Mouse (Mus musculus) R1 (cell line): ENCODE measurements at regions not wholly inside any gene's neighbourhood (a gene's known extent, or its start where the extent isn't known, plus 50 kb on each side); places are given as distances from the start of the nearest gene placed in this dataset.

ENCODE experiments used
- DNase-seq: peaks from one replicate; pipeline ENCODE4 v3.0.0-alpha.2; 2018; ENCODE audit warnings: low read depth, low spot score

GRCm38 (mm10) chr14:76188105-76188645 is 77.5 kb downstream of the Nufip1 start:
- no peak for DNase-seq

DNA sequence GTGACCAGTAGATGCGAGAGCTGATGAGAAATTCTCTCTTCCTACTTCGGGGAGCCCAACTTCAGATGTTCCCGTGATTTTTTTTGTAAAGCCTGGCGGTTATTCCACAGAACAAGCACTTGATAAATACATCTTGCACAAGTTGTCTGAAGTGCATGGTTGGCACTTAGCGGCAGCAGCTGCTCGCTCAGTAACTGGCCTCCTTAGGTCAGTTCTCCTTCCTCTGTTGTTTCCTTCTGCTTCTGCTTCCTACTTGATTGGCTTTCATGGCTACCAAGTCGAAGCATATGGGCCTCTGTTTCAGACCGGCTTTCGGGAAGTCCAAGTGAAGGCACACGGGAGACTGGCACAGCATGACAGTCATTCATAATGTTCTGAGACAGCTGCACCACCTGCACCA is 84.6 kb downstream of the Nufip1 start:
- no peak for DNase-seq

DNA sequence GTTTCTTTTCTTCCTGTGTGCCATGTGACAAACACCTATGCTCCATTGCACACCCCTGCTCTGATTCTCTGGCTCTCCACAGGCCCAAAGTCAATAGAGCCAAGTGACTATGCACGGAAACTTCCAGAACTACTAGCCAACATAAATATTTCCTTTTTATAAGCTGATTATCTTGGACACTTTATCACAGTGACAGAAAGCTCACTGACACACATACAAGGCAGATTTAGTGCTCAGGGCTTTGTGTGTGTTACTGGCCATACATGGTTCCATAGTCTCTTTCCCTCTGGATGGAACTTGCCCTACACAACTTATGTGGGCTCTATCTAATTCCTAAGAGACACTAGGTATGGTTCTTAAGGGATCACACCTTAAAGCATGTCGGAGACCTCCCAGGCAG is 86.7 kb downstream of the Nufip1 start:
- no peak for DNase-seq

DNA sequence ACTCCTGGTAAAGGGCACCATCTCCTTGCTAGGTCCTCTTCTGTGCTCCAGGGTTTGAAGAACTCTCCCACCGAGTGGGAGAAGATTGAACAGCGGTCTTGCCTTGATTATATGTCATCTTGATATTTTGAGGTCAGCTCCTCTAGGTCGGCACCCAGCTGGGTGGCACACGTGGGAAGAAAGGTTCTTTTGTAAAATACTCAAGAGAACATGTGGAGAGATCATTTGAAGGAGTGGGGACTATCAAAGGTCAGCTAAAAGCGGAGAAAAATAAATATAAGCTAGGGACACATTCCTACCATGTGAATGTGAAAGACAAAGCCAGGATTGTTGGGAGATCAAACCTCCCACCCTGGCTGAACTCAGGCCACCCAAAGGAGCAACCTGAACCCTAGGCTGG is 87.7 kb downstream of the Nufip1 start:
- DNase-seq, result no peak

DNA sequence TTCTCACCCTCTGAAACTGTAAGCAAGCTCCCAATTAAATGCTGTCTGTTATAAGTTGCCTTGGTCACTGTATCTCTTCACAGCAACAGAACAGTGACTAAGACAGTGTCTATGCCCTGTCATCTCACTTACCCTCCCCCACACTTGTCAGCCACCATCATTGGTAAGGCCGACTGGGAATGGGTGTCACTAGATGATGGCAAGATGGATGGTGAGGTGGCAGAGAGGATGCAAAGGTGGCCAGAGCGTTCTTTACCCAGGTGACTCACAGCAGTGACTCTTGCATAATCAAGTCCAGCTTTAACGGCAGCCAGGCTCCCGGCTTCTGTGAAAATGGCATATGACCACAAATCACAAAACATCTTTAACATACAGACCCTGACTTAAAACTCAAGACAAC is 91.9 kb downstream of the Nufip1 start:
- DNase-seq, result no peak

DNA sequence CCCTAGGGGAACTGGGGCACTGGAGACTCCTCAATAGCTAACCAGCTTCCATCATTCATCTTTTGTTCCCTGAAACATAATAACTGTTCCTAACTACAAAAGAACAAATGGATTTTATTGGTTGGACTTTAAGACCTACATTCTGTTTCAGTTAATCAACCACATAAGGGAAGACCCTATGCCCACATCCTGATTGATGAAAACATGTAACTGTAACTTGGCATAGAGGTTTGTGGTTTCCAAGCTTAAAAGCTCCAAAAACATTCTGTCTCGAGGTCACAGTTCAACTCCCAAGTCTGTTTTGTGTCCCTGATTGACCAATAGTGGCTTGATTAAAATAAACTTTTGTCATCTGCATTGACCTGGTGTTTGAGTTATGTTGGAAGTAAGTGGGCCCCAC is 92.4 kb downstream of the Nufip1 start:
- no peak for DNase-seq

- no peak for DNase-seq
Measured at GRCm38 (mm10) chr14:76216446-76217177, 105.9 kb downstream of the Nufip1 start.

GRCm38 (mm10) chr14:76217178-76217500 is 106.4 kb downstream of the Nufip1 start:
- peak; percentile 73 for DNase-seq

- DNase-seq, result no peak
Measured at GRCm38 (mm10) chr14:76217571-76218256, 107.0 kb downstream of the Nufip1 start.

DNA sequence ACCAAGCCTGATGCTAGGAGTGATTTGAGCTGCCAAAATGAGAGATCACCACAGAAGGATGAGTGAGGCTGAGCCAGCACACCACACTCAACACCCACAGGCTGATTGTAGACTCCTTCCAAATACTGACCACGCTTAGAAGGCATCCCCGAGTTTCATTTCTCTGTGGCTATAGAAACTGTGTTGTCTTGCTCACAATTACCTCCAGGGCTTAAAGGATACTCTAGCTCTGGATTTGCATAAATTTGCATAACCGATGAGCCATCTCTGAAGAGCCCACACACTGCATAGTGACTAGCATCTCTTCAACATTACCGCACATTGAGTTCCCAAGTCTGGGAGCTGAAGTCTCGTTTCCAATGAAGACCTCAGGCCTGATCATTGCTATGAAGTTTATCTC is 110.3 kb downstream of the Nufip1 start:
- peak; percentile 25 for DNase-seq

DNA sequence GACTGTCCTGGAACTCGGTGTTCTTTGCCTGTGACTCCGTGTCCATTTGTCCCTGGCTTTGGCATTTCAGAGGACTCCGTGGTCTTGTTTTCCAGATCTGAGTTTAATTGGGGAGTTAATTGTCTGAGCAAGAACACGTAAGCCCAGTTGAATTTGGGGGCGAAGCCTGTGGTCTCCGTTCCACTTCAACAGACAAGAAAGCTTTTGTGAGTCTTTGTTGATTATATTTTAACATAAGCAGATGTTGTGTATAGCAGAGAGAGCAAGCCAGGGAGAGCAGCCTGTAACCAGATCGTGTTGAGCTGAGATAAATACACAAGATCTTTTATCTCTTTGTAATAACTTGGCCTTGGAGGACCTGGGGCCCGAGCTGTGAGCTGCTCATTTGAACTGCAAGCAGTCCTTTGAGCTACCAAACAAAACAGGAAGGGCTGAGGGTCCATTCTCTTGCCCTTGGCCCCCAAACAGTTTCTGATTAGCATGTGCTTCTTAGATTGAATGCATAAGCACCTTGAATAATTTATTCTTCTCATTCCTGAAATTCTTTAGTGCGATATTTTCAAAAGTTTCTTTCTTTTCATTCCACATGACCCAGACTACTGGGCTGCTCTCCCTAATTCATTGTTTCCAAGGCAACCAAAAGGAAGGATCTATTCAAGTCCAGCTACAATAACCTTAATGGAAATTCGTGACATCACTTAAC is 111.1 kb downstream of the Nufip1 start:
- DNase-seq, result peak; percentile 72

GRCm38 (mm10) chr14:76222320-76222626 is 111.6 kb downstream of the Nufip1 start:
- DNase-seq, result no peak

GRCm38 (mm10) chr14:76223036-76223650 is 112.5 kb downstream of the Nufip1 start:
- DNase-seq, result no peak

- DNase-seq, result no peak
Measured at GRCm38 (mm10) chr14:76223903-76224302, 113.2 kb downstream of the Nufip1 start.

DNA sequence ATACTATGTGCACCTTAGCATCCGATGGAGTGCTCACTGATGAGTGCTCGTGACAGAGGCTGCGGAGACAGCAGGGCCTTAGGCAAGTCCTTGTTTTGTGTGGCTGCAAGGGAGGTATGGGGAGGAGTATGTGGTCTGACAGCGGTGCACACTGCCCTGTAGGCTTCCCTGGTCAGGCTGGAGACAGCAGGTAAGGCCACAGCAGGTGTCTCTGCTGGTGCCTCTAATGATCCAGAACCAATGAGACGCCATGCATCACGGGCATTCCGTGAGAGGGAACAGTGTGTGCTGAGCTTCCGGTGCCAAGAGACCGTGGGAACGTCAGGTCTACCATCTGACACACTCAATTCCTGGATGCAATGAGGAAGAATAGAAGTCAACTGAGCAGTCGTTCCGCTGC is 114.8 kb downstream of the Nufip1 start:
- DNase-seq, result no peak

GRCm38 (mm10) chr14:76226621-76227297 is 116.1 kb downstream of the Nufip1 start:
- no peak for DNase-seq

DNA sequence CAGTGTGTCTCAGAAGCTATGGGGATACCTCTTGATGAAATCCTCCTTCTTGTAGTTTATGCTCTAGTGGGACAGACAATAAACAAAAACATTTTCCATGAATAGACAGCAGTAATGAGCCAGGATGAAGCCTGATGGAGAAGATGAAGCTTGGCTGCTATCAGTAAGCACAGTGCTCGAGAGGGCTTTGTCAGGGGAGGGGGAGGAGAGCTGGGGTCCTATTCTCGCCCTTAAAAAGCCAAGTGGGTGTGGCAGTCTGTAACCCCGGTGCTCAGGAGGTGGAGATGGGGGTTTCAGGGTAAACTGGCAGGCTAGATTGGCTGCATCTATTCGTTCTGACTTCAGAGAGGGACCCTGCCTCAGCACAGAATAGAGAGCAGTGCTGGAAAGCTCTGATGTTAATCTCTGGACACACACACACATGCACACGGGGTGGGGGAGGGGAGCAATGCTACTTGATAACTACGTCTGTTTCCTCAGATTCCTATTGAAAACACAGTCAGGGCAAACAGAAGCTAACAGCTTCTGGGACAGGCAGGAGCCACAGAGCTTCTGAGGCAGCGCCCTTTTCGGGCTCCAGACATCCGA is 118.4 kb downstream of the Nufip1 start:
- no peak for DNase-seq

- DNase-seq, result no peak
Measured at GRCm38 (mm10) chr14:76239856-76240493, 129.3 kb downstream of the Nufip1 start.

DNA sequence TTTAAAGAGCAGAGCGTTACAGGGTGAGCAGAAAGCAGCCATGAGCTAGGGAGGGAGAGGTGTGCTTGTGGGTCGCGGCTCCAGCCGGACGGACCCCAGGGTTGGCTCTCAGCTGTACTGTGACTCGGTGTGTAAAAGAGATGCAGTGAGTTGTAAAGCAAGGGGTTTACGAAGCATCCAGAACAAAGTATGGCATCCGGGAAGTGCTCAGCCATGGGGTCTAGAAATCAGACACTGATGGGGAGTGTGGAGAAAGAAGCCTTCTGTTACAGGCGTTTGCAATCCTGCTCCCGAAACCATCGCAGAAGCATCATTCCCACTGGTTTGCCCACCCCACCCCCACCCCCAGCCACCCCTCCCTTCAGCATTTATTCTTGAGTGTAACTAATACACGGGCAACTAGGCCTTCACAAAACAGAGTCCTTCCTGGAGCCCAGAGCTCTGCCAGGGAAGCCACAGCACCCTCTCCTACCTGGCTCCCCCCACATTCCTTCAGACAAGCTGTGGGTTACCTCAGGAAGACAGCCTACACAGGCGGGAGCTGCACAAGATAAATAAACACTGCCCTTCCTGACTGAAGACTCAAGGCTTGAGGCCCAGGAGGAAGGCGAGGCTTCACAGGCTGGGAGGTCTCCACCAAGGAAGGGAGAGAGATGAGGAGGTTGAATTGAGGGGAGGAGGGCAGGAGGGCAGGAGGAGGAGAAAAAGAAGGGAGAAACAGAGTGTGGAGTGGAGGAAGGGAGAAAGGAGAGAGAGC is 133.1 kb downstream of the Nufip1 start:
- peak; percentile 70 for DNase-seq
